Mouse (Mus musculus) heart, postnatal 4 days (tissue): ENCODE data around the gene Sgsm3. TPM values are rescaled to one million over a fixed set of nuclear protein-coding genes. Genes with fewer than 3 reads are reported as not detected.

Experiments used
- microRNA-seq, 2 experiments: library from miRNA; unstranded; fragments of <30 nt; microRNA quantifications; one replicate each; pipeline ENCODE4 v1.2.0; 2021 to 2022
- total RNA-seq, 2 experiments: library from RNA; stranded (reverse); gene quantifications; 2 replicates each; pipeline ENCODE4 v1.2.3; 2021

Gene Sgsm3
- total RNA-seq, 2 experiments from 2014 or later: 10.3 to 10.8 TPM

Small RNA genes within 50 kb of the gene (microRNA-seq; reads per million reads assigned to microRNA genes)
- 16.4 to 29.7 reads per million in 2 experiments for gene Mir5113

Other genes starting within 250 kb of the Sgsm3 start
- gene Adsl, start 29.3 kb upstream of the Sgsm3 start, total RNA-seq: 10 to 100 TPM; 86.7 to 91.9 TPM
- gene Mrtfa, start 213.0 kb downstream of the Sgsm3 start, total RNA-seq: 10 to 100 TPM; 17.5 to 17.7 TPM